Mouse (Mus musculus) embryonic facial prominence, embryonic 11.5 days (tissue): ENCODE results near the gene Wdpcp. TPM values are rescaled to one million over a fixed set of nuclear protein-coding genes. Genes with fewer than 3 reads are reported as not detected.

ENCODE experiments used
- ATAC-seq: fragments of 200-750 bp; cut with Nextera tagmentation; replicated peaks from 2 replicates; pipeline ENCODE4 v1.8.0; 2017; ENCODE audit warnings: low read depth; ENCODE audit not compliant: insufficient number of reproducible peaks, low FRiP score, low TSS enrichment
- DNase-seq: peaks from one replicate; pipeline ENCODE4 v3.0.0-alpha.2; 2015; ENCODE audit warnings: low spot score
- H3K27ac ChIP-seq: fragments of 300-500 bp; sonication (generic); replicated peaks from 2 replicates; pipeline ENCODE4 v1.5.1; 2014; ENCODE audit warnings: mild to moderate bottlenecking, low read depth, low read length, control low read depth
- H3K27me3 ChIP-seq: fragments of 300-500 bp; sonication (generic); 2 replicates; pipeline ENCODE4 v1.6.1; 2014; ENCODE audit warnings: mild to moderate bottlenecking, low read length, moderate library complexity, mixed read lengths; ENCODE audit not compliant: control insufficient read depth, insufficient read depth
- H3K36me3 ChIP-seq: fragments of 300-500 bp; sonication (generic); replicated peaks from 2 replicates; pipeline ENCODE4 v1.6.1; 2014; ENCODE audit warnings: low read depth, mild to moderate bottlenecking, low read length, moderate library complexity, mixed read lengths; ENCODE audit not compliant: control insufficient read depth, insufficient read depth
- H3K4me1 ChIP-seq: fragments of 300-500 bp; sonication (generic); 2 replicates; pipeline ENCODE4 v1.6.1; 2014; ENCODE audit warnings: low read length, mixed read lengths; ENCODE audit not compliant: control insufficient read depth, insufficient read depth
- H3K4me2 ChIP-seq: fragments of 300-500 bp; sonication (generic); 2 replicates; pipeline ENCODE4 v1.6.1; 2014; ENCODE audit warnings: low read depth, mild to moderate bottlenecking, control low read depth, low read length, moderate library complexity
- H3K4me3 ChIP-seq: fragments of 300-500 bp; sonication (generic); 2 replicates; pipeline ENCODE4 v1.5.1; 2014; ENCODE audit warnings: low read depth, low read length, control low read depth
- H3K9ac ChIP-seq: fragments of 300-500 bp; sonication (generic); replicated peaks from 2 replicates; pipeline ENCODE4 v1.6.1; 2014; ENCODE audit warnings: mild to moderate bottlenecking, control low read depth, low read length
- H3K9me3 ChIP-seq: fragments of 300-500 bp; sonication (generic); replicated peaks from 2 replicates; pipeline ENCODE4 v1.6.1; 2016; ENCODE audit warnings: mild to moderate bottlenecking, low read length, inconsistent platforms, mixed read lengths; ENCODE audit not compliant: control insufficient read depth
- WGBS: fragments of 180-500 bp; shearing (Covaris S2); extraction: QIAGEN DNeasy Blood & Tissue Kit; methylation state at CpG from one replicate; pipeline ENCODE4 v1.1.7; 2014; 5-methylcytosine and 5-hydroxymethylcytosine counted together
- polyA plus RNA-seq: library from polyadenylated mRNA; unstranded; fragments of >200 nt; fragmentation: Nextera tagmentation; extraction: Ambion mirVana; gene quantifications from 2 replicates; pipeline ENCODE4 v1.2.1, GENCODE M21; 2014

Gene Wdpcp
- polyA plus RNA-seq, 1 experiment from 2014 or later = 11.9 TPM

DNA sequence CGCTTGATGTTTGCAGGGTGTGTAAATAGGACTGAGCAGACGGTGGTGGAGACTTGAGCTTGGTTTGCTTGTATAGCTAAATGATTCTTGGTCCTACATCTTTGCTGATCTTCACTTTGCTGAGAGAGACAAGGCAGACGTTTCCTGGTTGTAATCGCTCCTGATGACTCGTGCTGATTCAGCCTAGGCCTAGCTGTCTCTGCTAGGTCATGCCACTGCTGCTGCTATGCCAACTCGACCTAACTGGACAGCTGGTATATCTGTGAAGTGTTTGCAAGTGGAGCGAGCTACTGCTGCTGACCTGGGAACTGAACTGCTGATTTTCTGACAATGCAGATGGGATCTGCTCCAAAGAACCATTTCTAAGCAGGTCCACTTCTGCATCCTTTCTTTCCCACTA is 9.4 kb downstream of the Wdpcp start:
- DNase-seq = no peak
- no peak for ATAC-seq
- 74% methylated on average over 7 of the region's 7 CpGs for WGBS
- Histone ChIP-seq H3K4me1 (no peaks in the 10 kb centered on the region), H3K27me3 (no peaks in the 10 kb centered on the region), H3K36me3 (no peaks in the 10 kb centered on the region), H3K4me3 (no peak overlapping the region), H3K9me3 (no peaks in the 10 kb centered on the region), H3K9ac (no peak overlapping the region), H3K4me2 (no peak overlapping the region), H3K27ac (no peak overlapping the region)

DNA sequence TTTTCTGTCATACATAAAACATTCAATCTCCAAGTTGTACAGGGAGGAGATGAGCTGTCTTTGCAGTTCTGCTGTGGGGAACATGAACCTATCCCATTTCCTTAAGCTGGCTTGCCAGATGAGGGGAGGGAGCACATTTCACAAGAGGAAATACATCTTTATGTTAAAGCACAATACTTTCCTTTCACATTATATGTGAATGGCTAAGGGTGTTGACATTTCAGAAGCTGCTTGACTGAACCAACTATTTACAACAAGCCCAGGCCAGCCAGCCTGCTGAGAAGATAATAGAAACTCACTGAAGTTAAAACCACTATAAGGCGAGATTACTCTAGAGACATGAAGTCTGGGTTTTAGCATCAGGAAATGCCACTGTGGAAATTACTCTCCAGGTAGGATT is 11.3 kb downstream of the Wdpcp start:
- Histone ChIP-seq H3K4me2 (no peak overlapping the region), H3K9me3 (no peaks in the 10 kb centered on the region), H3K27ac (no peak overlapping the region), H3K4me1 (no peaks in the 10 kb centered on the region), H3K27me3 (no peaks in the 10 kb centered on the region), H3K4me3 (no peak overlapping the region), H3K36me3 (no peaks in the 10 kb centered on the region), H3K9ac (no peak overlapping the region)
- ATAC-seq (no peak), DNase-seq (peak; percentile 11)
- WGBS = 32% methylated on average over 1 of the region's 1 CpGs

DNA sequence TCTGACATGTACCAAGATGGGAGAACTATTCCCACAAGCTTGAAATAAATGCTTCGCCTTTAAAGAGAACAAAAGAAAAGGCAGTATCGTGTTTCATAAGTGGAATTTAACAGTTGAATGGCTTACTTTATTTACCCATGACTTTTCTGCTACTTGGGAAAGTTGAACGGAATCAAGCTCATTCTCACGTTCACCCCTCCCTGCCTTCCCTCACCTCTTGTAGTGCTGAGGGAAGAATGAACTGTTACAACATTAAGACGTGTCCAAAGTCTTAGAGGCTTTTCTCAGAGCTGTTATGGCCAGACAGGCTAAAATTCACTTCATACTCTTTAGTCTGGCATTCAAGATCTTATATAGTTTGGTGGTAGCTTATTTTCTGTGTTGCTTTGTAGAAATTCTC is 30.5 kb downstream of the Wdpcp start:
- peak; percentile 4 for DNase-seq
- no peak overlapping the region for H3K9ac ChIP-seq
- no peaks in the 10 kb centered on the region for H3K4me1 ChIP-seq
- H3K9me3 ChIP-seq = no peaks in the 10 kb centered on the region
- no peak overlapping the region for H3K4me3 ChIP-seq
- no peak overlapping the region for H3K27ac ChIP-seq
- no peaks in the 10 kb centered on the region for H3K36me3 ChIP-seq
- no peak for ATAC-seq
- H3K27me3 ChIP-seq = no peaks in the 10 kb centered on the region
- 50% methylated on average over 5 of the region's 5 CpGs for WGBS
- no peak overlapping the region for H3K4me2 ChIP-seq

DNA sequence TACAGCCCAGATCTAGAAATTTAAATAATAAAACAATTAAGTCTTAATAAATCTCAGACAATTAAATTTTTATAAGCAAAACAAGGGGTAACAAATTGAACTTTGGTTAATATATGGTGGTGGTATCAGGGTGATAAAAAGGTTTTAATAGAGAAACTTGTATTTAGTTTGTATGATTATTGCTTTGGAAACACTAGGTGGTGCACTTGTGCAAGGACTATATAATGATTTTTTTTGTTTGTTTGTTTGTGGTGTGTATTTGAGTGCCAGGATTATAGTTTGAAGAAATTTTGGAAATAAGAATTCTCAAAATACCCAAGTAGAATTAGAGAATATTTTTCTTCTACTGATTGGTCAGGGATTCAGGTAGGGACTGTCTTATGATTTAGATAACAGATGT is 43.9 kb downstream of the Wdpcp start:
- DNase-seq = no peak
- Histone ChIP-seq H3K9ac (no peak overlapping the region), H3K36me3 (no peaks in the 10 kb centered on the region), H3K27me3 (no peaks in the 10 kb centered on the region), H3K9me3 (no peaks in the 10 kb centered on the region), H3K4me2 (no peak overlapping the region), H3K4me3 (no peak overlapping the region), H3K27ac (no peak overlapping the region), H3K4me1 (no peaks in the 10 kb centered on the region)
- ATAC-seq = no peak

DNA sequence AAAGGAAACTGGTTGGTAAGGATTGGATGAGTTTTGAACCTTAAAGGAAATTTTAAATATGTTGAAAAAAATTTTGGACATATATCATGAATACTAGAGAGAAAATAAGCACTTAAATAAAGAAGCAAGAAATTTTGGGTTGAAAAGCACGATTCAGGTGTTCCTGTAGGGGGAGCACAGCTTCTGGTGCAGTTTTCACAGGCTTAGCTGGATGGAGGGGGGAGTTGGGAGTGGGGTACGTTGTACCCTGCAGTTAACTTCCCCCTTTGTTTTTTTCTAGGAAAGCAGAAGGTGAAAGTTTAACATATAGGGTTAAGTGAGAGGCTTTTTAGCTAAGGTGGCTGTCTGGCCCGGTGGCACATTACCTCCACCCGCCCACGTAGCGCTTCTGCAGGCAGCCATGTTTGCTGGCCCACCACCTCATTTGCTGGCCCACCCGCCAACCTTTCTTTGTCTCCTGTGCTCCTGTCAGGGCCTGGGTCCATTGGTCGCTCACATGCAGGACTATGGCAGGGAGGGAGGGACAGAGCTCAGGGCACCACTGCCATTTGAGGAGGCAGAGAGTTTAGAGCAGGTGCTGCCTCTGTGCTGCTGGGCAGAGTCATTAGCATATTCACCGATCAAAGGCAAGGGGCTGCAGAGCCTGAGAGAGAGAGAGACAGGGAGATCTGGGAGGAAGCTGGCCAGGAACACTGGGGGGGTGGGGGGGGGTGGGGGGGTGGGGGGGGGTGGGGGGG is 62.3 kb downstream of the Wdpcp start:
- H3K9me3 ChIP-seq = no peaks in the 10 kb centered on the region
- H3K4me2 ChIP-seq = no peak overlapping the region
- H3K9ac ChIP-seq = no peak overlapping the region
- no peaks in the 10 kb centered on the region for H3K27me3 ChIP-seq
- H3K4me1 ChIP-seq = no peaks in the 10 kb centered on the region
- ATAC-seq (no peak), DNase-seq (no peak)
- 52% methylated on average over 8 of the region's 9 CpGs for WGBS
- H3K36me3 ChIP-seq = no peaks in the 10 kb centered on the region
- no peak overlapping the region for H3K27ac ChIP-seq
- no peak overlapping the region for H3K4me3 ChIP-seq

DNA sequence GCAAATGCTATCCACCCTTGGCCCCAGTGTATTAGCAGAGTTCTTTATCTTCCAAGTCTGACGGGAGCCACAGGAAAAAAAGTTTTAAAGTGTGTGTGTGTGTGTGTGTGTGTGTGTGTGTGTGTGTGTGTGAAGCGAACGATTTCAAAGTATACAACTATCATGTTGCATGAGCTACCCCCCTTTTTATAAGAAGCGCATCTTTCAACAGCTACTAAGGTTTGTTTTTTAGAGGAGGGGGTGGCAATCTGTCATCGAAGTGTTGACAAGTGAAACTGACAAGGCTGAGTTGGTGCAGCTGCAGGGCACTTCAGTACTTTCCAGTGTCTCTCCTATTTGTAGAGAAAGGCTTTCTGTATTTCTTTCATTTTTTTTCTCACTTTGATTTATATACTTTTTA is 66.3 kb downstream of the Wdpcp start:
- ATAC-seq (no peak), DNase-seq (peak; percentile 22)
- no peaks in the 10 kb centered on the region for H3K36me3 ChIP-seq
- WGBS = 55% methylated on average over 5 of the region's 5 CpGs
- H3K4me3 ChIP-seq = no peak overlapping the region
- no peaks in the 10 kb centered on the region for H3K27me3 ChIP-seq
- H3K27ac ChIP-seq = no peak overlapping the region
- no peak overlapping the region for H3K4me2 ChIP-seq
- no peaks in the 10 kb centered on the region for H3K4me1 ChIP-seq
- no peak overlapping the region for H3K9ac ChIP-seq
- H3K9me3 ChIP-seq = no peaks in the 10 kb centered on the region

DNA sequence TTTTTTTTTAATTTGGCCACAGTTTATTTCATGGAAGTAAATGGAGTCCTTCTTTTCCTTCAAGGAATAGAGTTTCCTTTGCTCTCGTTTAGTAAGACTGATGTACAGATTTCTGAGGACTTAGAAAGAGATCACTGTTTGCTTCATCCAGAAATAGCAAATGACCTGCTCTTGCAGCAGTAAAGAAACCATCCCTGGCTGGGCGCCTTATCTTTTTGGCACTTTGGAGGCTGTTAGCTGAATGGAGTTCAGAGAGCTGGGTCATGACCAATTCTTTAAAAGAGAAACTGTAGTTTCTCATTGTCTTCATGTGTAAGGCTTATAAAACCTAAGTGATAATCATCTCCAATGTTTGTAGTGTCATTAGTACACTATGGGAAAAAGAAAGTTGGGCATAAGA is 67.5 kb downstream of the Wdpcp start:
- DNase-seq = no peak
- H3K9me3 ChIP-seq = no peaks in the 10 kb centered on the region
- no peaks in the 10 kb centered on the region for H3K4me1 ChIP-seq
- H3K4me2 ChIP-seq = no peak overlapping the region
- WGBS = 70% methylated on average over 2 of the region's 2 CpGs
- H3K9ac ChIP-seq = no peak overlapping the region
- no peak for ATAC-seq
- no peak overlapping the region for H3K27ac ChIP-seq
- H3K36me3 ChIP-seq = no peaks in the 10 kb centered on the region
- no peaks in the 10 kb centered on the region for H3K27me3 ChIP-seq
- H3K4me3 ChIP-seq = no peak overlapping the region

DNA sequence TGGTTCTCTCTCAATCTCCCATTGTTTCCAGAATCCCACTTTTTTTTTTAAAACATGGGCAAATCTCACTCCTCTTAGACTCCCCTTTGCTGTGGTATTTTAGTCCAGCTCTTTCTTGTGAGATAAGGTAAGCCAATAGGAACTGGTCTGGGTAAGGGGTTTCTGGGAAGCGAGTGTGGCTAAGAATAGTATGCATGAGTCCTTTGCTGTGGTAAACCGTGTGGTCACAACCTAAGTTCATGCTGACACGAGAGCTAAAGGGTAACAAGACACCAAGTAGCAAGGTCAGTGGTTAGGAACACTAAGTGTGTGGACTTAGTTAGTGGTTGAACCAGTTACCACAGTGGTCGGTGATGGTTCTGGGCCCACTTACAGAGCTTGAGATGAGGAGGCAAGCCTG is 72.2 kb downstream of the Wdpcp start:
- no peak overlapping the region for H3K27ac ChIP-seq
- H3K36me3 ChIP-seq = no peaks in the 10 kb centered on the region
- ATAC-seq (no peak), DNase-seq (no peak)
- no peak overlapping the region for H3K4me2 ChIP-seq
- no peak overlapping the region for H3K4me3 ChIP-seq
- no peaks in the 10 kb centered on the region for H3K27me3 ChIP-seq
- no peak overlapping the region for H3K9ac ChIP-seq
- WGBS = 66% methylated on average over 4 of the region's 4 CpGs
- no peaks in the 10 kb centered on the region for H3K9me3 ChIP-seq
- no peaks in the 10 kb centered on the region for H3K4me1 ChIP-seq
